Mouse (Mus musculus) granulocyte monocyte progenitor cell, adult 5-6 weeks (primary cell): Measurements from ENCODE around the gene Ube4a. TPM values are rescaled to one million over a fixed set of nuclear protein-coding genes. Genes with fewer than 3 reads are reported as not detected.

ENCODE experiments used
- ATAC-seq: replicated peaks from 2 replicates; pipeline ENCODE4 v1.8.0; 2016; ENCODE audit warnings: mild to moderate bottlenecking, moderate TSS enrichment, inconsistent platforms; ENCODE audit not compliant: poor library complexity, severe bottlenecking
- total RNA-seq, 2 experiments: library from RNA; stranded (forward) in 1 of 2; stranded (reverse) in 1 of 2; fragments of 200-712, 200-1000 nt in 1 of 2; fragments of >200 nt in 1 of 2; fragmentation: Nextera tagmentation in 1 of 2; gene quantifications; 2 replicates each; pipeline ENCODE4 v1.2.3; 2014 to 2017

Ube4a gene
- total RNA-seq, 2 experiments from 2014 or later = 28.5 to 49.8 TPM

DNA sequence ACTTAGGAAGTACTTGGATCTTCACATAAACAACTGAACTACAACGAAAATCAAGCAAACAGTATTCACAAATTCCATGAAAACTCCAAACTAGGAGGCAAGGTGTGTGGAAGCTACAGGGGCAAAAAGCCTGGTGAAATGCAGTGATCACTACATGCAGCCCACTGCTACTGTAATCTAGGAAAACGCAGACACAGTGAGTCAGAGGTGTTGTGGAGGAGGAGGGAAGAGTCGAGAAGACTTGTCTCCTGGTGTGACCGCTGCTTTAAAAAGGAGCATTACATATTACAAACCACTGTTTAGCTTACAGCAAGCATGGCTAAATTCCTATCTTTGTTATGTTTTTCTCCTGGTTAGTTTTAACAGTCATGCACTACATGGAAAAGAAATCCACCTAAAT, 54.0 kb downstream of the Ube4a start:
- no peak for ATAC-seq

DNA sequence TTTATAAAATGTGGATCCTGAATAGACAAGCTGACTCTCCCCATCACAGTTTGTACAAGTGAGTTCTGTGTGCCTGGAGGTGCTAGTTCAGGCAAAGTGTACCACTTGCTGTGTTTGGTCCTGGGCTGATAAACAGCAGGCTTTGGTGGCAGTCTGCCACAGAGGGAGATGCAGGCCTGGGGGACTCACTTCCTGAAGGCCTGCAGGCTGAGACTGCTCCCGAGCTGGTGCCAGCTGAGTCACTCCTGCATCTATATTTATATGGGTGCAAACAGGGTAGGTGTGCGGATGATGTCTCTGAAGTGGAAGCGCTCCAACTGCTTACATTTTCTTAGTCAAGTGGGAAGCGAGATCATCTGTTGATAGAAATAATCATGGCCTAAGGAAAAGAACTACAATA, 59.8 kb downstream of the Ube4a start:
- ATAC-seq = peak; percentile 60; the same call in 1 of the 2 replicates

- 0 out of 2 replicates have a peak, but pooled peaks have one; percentile 45 for ATAC-seq
Observed at GRCm38 (mm10) chr9:44904964-44905363, 60.4 kb downstream of the Ube4a start.

DNA sequence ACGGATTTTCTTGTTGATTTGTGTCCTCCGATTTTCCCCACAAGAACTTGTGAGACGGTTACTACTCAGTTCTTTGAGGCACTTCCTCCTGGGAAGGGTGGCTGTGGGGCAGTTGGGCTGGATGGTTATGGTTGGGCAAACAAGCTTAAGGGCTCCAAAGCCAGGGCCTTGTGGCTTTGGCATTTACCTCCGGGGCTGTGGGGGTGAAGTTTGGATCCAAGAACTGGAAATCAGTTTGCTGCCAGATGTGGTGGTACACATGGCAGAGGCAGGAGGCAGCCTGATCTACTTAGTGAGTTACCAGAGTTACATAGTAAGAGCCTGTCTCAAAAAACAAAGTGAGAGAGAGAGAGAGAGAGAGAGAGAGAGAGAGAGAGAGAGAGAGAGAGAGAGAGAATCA, 61.5 kb downstream of the Ube4a start:
- no peak for ATAC-seq

DNA sequence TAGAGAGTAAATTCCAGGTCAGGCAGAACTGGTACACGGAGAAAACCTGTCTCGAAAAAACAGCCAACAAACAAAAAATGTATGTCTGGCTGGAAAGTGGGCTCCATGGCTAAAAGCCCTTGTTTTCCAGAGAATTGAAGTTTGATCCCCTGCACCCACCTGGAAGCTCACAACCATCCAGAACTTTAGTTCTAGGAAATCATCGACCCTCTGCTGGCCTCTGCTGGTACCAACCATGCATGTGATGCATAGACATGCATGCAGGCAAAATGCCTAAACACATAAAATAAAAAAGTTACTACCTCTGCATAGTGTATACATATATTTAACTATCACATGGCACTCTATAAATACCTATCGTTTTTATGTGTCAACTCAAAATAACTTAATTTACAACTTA, 65.0 kb downstream of the Ube4a start:
- no peak for ATAC-seq

GRCm38 (mm10) chr9:44899716-44900115, 65.7 kb downstream of the Ube4a start:
- ATAC-seq = no peak

GRCm38 (mm10) chr9:44897024-44897423, 68.4 kb downstream of the Ube4a start:
- ATAC-seq = no peak

DNA sequence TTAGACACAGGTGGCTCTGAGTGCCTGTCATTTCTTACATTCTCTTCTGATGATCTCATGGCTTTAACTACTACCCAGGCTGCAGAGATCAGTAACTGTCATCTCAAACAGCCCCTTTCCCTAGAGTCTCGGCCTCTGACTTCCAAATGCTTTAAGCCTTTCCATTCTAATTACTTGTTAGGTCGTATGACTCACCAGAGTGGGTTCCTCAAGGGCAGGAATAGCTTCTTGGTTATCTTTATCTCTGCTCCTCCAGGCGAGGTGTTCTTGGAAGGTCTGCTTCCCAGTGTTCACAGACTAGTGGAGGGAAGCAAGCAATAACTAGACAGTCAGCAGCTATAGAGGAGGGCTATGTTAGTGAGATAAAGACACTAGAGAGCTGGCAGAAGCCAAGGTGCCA, 72.7 kb downstream of the Ube4a start:
- ATAC-seq = no peak

DNA sequence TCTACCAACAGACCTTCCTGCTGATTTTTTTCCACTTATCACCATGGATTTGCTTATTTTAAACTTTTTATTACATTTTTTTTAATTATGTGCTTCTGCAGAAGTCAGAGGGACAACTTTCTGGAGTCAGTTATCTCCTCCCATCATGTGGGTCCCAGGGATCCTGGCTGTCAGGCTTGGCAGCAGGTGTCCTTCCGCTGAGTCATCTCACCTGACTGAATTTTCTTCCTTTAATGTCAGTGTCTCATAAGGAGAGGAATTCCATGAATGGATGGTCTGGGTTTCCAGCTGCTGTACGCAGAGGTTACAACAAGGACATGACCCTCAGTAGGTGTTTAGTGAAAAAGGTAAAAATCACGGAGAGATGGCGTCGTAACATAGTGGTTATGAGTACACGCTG, 74.2 kb downstream of the Ube4a start:
- ATAC-seq = no peak

GRCm38 (mm10) chr9:44890122-44890521, 75.3 kb downstream of the Ube4a start:
- ATAC-seq = no peak

GRCm38 (mm10) chr9:44888114-44888624, 77.2 kb downstream of the Ube4a start:
- no peak for ATAC-seq

- ATAC-seq = no peak
Observed at GRCm38 (mm10) chr9:44882981-44883569, 82.3 kb downstream of the Ube4a start.

DNA sequence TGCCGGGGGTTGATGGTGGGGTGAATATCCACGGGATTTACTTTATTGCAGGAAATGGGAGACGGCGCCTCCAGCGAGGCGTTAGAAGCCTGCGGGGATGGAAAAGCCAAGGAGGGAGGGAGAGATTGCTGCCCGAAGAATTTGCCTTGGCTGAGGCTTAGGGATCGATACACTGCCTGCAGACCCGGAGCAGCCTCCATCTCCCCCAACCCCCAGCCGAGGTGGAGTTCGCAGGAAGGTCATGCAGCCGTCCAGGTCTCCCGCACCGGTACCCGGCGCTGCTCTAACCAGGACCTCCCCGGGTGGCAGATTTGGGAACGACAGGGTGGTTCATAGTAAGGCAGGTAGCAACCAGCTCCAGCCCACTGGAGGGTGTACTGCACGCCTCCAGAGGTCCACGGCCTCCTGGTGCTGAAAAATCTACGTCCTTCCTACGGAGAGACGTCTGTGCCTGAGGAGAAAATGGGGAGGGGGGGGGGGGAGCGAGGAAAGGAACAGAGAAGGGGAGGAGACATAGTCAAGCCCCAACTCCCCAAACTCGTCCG, 82.9 kb downstream of the Ube4a start:
- peak; percentile 45 for ATAC-seq

- ATAC-seq = peak; percentile 52
Observed at GRCm38 (mm10) chr9:44881941-44882435, 83.4 kb downstream of the Ube4a start.

DNA sequence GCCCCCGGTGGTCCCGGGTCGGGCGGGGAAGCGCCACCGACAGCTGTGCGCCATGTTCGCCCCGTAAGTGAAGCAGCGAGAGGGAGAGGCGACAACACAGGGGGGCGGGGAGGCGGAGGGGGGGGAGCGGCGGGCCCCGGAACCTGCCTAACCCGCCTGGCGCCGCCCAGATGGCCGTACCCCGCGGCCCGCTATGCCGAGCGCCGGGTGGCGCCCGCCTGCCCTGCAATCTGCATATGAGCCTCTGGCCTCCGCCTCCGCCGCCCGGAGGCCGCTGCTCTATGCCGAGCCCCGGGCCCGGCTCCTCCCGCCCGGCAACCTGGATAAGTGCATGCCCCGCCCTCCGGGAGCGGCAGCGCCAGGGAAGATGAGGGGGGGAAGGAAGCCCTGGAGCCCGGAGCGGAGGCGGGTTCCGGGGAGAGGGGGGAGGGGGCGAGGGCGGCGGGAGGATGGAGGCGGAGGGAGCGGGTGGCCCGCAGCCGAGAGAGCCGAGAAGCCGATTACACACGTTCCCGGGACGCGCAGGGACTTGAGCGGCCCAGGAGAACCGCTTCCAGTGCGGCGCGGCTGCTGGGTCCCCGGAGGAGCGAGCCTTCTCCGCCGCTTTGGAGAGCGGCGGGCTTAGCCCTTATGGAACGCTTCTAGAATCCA, 84.1 kb downstream of the Ube4a start, which contains the start of gene Kmt2a:
TSS of gene Kmt2a (minus strand) at position 76 of the 651 bp plus-strand sequence.
- ATAC-seq = peak; percentile 82

GRCm38 (mm10) chr9:44880309-44881081, 84.9 kb downstream of the Ube4a start:
- no peak for ATAC-seq

GRCm38 (mm10) chr9:44879694-44880271, 85.6 kb downstream of the Ube4a start:
- ATAC-seq = peak; percentile 36

- ATAC-seq = no peak
Observed at GRCm38 (mm10) chr9:44878776-44879500, 86.5 kb downstream of the Ube4a start.

GRCm38 (mm10) chr9:44877686-44878085, 87.7 kb downstream of the Ube4a start:
- ATAC-seq = no peak

GRCm38 (mm10) chr9:44875476-44875875, 89.9 kb downstream of the Ube4a start:
- ATAC-seq = no peak
